Mouse (Mus musculus) hindbrain, embryonic 16.5 days (tissue): ENCODE results near the gene Lgr6. TPM values are rescaled to one million over a fixed set of nuclear protein-coding genes. Genes with fewer than 3 reads are reported as not detected.

ENCODE experiments used
- ATAC-seq: fragments of 200-750 bp; cut with Nextera tagmentation; 2 replicates; pipeline ENCODE4 v1.8.0; 2017; ENCODE audit warnings: moderate TSS enrichment, moderate library complexity
- H3K27ac ChIP-seq: fragments of 300-500 bp; sonication (generic); 2 replicates; pipeline ENCODE4 v1.5.1; 2014; ENCODE audit warnings: low read depth, mild to moderate bottlenecking, control low read depth, low read length, moderate library complexity
- H3K27me3 ChIP-seq: fragments of 300-500 bp; sonication (generic); replicated peaks from 2 replicates; pipeline ENCODE4 v1.6.1; 2014; ENCODE audit warnings: low read length; ENCODE audit not compliant: control insufficient read depth, insufficient read depth
- H3K36me3 ChIP-seq: fragments of 300-500 bp; sonication (generic); 2 replicates; pipeline ENCODE4 v1.6.1; 2014; ENCODE audit warnings: mild to moderate bottlenecking, low read length, moderate library complexity, mixed read lengths; ENCODE audit not compliant: control insufficient read depth, insufficient read depth
- H3K4me1 ChIP-seq: fragments of 300-500 bp; sonication (generic); 2 replicates; pipeline ENCODE4 v1.6.1; 2014; ENCODE audit warnings: low read depth, low read length; ENCODE audit not compliant: control insufficient read depth, insufficient read depth
- H3K4me2 ChIP-seq: fragments of 300-500 bp; sonication (generic); 2 replicates; pipeline ENCODE4 v1.6.1; 2014; ENCODE audit warnings: mild to moderate bottlenecking, low read length, control low read depth, moderate library complexity
- H3K4me3 ChIP-seq: fragments of 300-500 bp; sonication (generic); 2 replicates; pipeline ENCODE4 v1.5.1; 2014; ENCODE audit warnings: mild to moderate bottlenecking, low read length, control low read depth, moderate library complexity
- H3K9ac ChIP-seq: fragments of 300-500 bp; sonication (generic); 2 replicates; pipeline ENCODE4 v1.6.1; 2014; ENCODE audit warnings: low read depth, mild to moderate bottlenecking, control low read depth, low read length, moderate library complexity
- H3K9me3 ChIP-seq: fragments of 300-500 bp; sonication (generic); 2 replicates; pipeline ENCODE4 v1.6.1; 2014; ENCODE audit warnings: mild to moderate bottlenecking, low read length, moderate library complexity; ENCODE audit not compliant: control insufficient read depth
- WGBS: fragments of 180-500 bp; shearing (Covaris S2); extraction: QIAGEN DNeasy Blood & Tissue Kit; methylation state at CpG from one replicate; pipeline ENCODE4 v1.1.7; 2014; 5-methylcytosine and 5-hydroxymethylcytosine counted together
- polyA plus RNA-seq: library from polyadenylated mRNA; unstranded; fragments of >200 nt; fragmentation: Nextera tagmentation; extraction: Ambion mirVana; gene quantifications from 2 replicates; pipeline ENCODE4 v1.2.1, GENCODE M21; 2015

The Lgr6 gene
- polyA plus RNA-seq, 1 experiment from 2014 or later = 1.7 TPM

DNA sequence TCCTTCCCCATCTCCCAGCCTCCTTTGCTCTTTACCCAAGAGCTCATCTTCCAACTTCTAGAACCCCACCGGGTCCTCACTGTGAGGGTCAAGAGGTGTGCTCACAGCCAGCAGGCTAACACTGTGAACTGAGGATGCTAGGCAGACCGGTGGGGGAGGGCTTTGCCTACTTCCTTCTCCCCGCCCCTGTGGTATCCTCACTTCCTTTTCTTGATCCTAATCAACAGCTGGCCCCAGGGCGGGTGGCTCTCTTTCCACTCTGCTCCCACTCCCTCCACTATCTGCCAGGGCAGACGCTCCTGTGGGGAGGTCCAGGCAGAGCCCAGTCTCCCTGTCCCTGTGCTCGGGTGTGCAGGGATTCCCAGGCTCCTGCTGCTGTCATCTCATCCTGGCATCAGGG lies 26.0 kb upstream of the Lgr6 start:
- WGBS = 45% methylated on average over 6 of the region's 6 CpGs

DNA sequence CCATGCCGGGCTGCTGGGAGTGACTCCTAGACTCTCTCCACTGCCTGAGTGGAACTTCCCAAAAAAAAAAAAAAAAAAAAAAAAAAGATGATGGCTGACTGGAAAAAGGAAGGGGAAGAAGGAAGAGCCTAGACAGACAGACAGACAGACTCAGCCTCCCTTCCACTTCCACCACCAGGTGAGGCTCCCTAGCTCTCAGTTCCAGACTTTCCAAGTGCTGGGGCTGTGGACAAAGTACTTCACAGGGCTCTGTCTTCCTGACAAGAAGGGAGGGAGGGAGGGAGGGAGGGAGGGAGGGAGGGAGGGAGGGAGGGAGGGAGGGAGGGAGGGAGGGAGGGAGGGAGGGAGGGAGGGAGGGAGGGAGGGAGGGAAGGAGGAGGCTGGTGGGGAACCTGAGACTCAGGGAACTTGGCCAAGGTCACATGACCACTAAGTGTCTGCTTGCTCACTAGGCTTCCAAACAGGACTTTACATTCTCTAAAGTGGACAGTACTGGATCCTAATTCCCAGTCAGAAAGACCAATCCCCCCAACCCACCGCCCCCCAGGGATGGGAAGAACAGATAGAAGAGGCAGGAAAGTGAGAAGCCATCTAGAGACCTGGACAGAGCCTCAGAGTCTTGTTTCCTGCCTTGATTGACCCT lies 25.4 kb upstream of the Lgr6 start:
- H3K27ac ChIP-seq = no peak overlapping the region
- H3K27me3 ChIP-seq = 0 out of 2 replicates have a peak, but pooled peaks cover 2% of the 10 kb centered on the region
- peaks cover 2% of the 10 kb centered on the region; the same call in 1 of the 2 replicates for H3K4me1 ChIP-seq
- no peaks in the 10 kb centered on the region for H3K36me3 ChIP-seq
- no peak for ATAC-seq
- no peak overlapping the region for H3K4me3 ChIP-seq
- H3K9ac ChIP-seq = no peak overlapping the region
- no peak overlapping the region for H3K4me2 ChIP-seq
- H3K9me3 ChIP-seq = no peaks in the 10 kb centered on the region
- 53% methylated on average over 2 of the region's 2 CpGs for WGBS

More for the DNA sequence above, 26.0 kb upstream of the Lgr6 start:
- no peak for ATAC-seq
- Histone ChIP-seq H3K9ac (no peak overlapping the region), H3K4me2 (no peak overlapping the region), H3K27me3 (0 out of 2 replicates have a peak, but pooled peaks cover 2% of the 10 kb centered on the region), H3K27ac (no peak overlapping the region), H3K9me3 (no peaks in the 10 kb centered on the region), H3K4me3 (no peak overlapping the region), H3K36me3 (no peaks in the 10 kb centered on the region), H3K4me1 (peaks cover 2% of the 10 kb centered on the region; the same call in 1 of the 2 replicates)

DNA sequence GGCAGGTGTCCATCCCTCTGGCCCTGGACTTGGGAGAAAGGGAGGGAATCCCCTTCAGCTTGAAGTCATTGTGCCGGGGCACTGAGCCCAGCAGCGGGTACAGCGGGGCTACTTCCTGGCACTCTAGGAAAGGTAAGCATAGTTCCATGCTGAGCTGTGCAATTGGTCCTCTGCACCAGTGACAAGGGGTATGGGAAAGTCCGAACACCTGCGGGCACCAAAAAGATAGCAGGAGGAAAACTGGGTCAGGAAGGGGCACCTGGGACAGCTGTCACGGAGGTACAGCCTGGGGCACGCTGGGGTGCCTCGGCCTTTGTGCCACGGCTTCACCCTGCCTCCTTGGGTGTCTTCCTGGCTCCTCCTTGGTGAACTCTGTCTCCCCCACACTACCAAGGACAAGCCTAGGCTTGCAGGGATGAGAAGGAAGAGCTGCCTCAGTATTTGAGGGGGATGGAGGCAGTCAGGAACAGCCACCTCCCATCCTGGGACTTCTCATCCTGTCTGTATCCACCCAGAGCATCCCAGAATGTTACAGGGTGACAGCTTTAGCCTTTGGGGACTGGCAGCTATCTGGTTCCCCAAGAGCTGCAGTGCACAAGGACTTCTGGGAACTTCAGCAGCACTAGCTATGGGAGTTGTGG lies 24.6 kb upstream of the Lgr6 start:
- H3K4me2 ChIP-seq = no peak overlapping the region
- WGBS = 65% methylated on average over 9 of the region's 9 CpGs
- peaks cover 2% of the 10 kb centered on the region; the same call in 1 of the 2 replicates for H3K4me1 ChIP-seq
- H3K9ac ChIP-seq = no peak overlapping the region; the same call in 1 of the 2 replicates
- H3K27me3 ChIP-seq = 0 out of 2 replicates have a peak, but pooled peaks cover 2% of the 10 kb centered on the region
- H3K27ac ChIP-seq = no peak overlapping the region
- no peak for ATAC-seq
- H3K36me3 ChIP-seq = no peaks in the 10 kb centered on the region
- H3K4me3 ChIP-seq = no peak overlapping the region
- H3K9me3 ChIP-seq = no peaks in the 10 kb centered on the region

DNA sequence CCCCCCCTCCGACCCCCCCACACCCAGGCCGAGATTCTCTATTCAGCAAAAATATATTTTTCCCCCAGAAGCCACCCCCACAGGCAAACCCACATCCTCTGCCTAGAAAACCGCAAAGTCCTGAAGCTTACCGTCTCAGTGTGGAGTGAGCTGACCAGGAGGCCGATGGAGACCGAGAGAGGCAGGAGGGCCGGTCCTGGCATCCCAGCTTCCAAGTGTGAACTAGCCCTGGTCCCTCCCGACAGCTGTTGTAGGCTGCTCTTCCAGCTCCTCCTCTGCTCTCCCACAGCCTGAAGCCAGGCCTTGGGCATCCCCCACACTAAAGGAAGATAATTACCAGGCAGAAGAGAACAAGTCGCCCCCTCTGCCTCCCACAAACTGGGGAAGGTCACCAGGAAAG lies 23.9 kb upstream of the Lgr6 start:
- H3K4me1 ChIP-seq = peaks cover 2% of the 10 kb centered on the region; the same call in 1 of the 2 replicates
- 26% methylated on average over 9 of the region's 9 CpGs for WGBS
- no peaks in the 10 kb centered on the region for H3K9me3 ChIP-seq
- no peak overlapping the region for H3K4me2 ChIP-seq
- no peaks in the 10 kb centered on the region for H3K36me3 ChIP-seq
- no peak overlapping the region for H3K27ac ChIP-seq
- peaks cover 2% of the 10 kb centered on the region; the same call in 1 of the 2 replicates for H3K27me3 ChIP-seq
- no peak overlapping the region for H3K4me3 ChIP-seq
- H3K9ac ChIP-seq = no peak overlapping the region
- no peak for ATAC-seq

DNA sequence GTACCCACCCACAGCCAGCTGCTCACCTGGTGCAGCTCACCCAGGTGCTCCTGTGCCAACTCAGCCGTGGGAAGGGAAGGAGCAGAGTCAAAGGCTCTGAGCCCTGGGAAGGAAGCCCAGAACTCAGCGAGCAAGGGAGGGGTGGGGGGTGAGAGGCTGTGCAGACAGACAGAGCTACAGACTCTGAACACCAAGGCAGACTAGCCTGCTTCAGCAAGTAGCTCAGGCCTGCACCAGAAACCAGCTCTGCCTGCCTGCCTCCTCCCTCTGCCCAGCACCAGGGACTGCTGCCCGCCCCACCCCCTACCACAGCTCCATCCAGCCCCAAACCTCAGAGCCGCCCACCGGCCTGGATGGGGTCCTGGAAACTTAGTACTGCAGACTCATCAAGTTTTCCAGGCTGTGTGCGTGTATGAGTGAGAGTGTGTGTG lies 22.9 kb upstream of the Lgr6 start:
- Histone ChIP-seq H3K36me3 (no peaks in the 10 kb centered on the region), H3K27me3 (peaks cover 2% of the 10 kb centered on the region; the same call in 1 of the 2 replicates), H3K27ac (no peak overlapping the region), H3K9ac (no peak overlapping the region), H3K4me3 (no peak overlapping the region), H3K4me2 (no peak overlapping the region), H3K9me3 (no peaks in the 10 kb centered on the region), H3K4me1 (peaks cover 2% of the 10 kb centered on the region; the same call in 1 of the 2 replicates)
- WGBS = 37% methylated on average over 6 of the region's 6 CpGs
- ATAC-seq = no peak; the same call in 1 of the 2 replicates

DNA sequence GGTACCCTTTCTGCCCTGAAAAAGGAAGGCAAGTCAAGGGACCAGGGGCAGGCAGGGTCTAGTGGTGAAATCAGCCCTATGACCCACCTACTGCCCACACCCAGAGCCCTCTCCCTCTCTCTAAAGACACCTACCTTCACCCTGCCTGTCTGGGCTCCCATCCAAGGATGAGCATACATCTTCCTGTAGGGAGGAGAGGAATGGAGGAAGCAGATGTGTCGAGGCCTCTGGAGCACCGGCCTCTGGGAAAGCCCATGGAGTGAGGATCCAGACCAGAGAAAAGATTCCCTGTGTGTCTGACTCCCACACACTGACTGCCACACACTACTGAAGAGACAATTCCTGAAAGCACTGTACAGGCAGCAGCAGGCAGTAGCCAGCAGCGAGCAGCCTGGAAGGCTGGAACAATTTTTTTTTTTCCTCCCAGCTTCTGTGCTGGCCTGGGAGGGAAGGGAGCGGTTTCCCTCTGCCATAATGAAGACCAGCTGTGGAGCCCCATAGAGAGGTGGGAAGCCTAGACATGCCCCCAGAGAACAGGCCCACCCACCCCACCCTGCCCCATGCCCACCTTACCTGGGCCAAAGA lies 21.5 kb upstream of the Lgr6 start:
- peaks cover 2% of the 10 kb centered on the region; the same call in 1 of the 2 replicates for H3K27me3 ChIP-seq
- ATAC-seq = no peak
- no peak overlapping the region for H3K9ac ChIP-seq
- no peaks in the 10 kb centered on the region for H3K36me3 ChIP-seq
- peaks cover 2% of the 10 kb centered on the region; the same call in 1 of the 2 replicates for H3K4me1 ChIP-seq
- no peaks in the 10 kb centered on the region for H3K9me3 ChIP-seq
- H3K27ac ChIP-seq = no peak overlapping the region
- 48% methylated on average over 4 of the region's 4 CpGs for WGBS
- no peak overlapping the region for H3K4me3 ChIP-seq
- H3K4me2 ChIP-seq = no peak overlapping the region

DNA sequence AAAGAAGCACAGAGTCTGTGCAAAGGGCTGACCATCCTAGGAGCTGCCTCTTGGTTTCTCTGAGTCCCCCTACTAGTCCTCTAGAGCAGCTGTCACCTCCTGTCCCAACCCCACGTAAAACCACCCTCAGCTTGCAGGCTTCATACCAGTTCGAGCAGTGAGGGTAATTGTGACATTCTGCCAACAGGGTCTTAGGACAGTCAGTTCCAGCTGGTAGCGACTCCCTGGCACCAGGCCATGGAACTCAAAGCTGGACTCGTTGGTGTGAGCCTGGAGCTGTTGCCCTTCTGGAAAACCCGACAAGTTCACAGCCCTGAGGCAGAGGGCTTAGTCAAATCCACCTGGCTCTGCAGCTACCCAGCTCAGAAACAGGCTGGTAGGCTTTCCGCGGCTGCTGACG lies 20.9 kb upstream of the Lgr6 start:
- no peaks in the 10 kb centered on the region for H3K9me3 ChIP-seq
- peaks cover 2% of the 10 kb centered on the region; the same call in 1 of the 2 replicates for H3K4me1 ChIP-seq
- H3K9ac ChIP-seq = no peak overlapping the region
- H3K4me3 ChIP-seq = no peak overlapping the region
- H3K27me3 ChIP-seq = peaks cover 2% of the 10 kb centered on the region; the same call in 1 of the 2 replicates
- WGBS = 51% methylated on average over 8 of the region's 8 CpGs
- H3K4me2 ChIP-seq = no peak overlapping the region
- ATAC-seq = peak; percentile 38; the same call in 1 of the 2 replicates
- H3K36me3 ChIP-seq = no peaks in the 10 kb centered on the region
- no peak overlapping the region for H3K27ac ChIP-seq

DNA sequence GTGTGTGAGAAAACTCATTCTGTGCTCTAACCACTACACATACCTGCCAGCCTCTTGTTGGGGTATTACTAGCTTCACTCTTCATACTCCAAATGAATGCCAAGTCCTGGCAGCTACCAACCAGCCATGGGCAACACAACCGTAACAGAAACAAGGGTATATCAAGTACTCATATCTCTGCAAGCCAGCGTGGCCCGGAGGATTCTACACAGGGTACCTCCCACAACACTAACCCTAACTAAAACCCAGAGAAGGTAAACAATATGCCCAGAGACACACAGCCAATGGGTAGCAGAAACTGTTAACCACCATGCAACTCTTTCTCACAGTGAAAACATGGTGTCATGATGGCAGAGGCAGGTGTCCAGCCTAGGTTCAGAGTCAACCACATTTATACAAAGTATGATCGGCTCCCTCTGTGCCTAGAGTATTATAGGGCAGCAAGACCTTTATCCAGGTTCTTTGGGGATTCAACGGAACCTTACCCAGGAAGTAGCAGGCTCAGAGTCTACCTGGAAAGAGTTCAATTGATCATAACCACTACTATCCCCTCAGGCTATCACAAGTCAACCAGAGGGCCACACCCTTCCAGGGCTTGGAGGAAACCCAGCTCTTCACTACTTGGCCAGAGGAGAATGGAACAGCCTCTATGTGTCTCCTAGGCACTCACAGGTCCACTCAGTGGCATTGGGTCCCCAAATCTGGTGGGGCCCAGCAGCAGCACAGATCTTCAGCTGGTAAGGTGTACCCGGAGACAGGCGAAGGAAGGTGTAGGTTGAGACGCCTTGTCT lies 19.7 kb upstream of the Lgr6 start:
- Histone ChIP-seq H3K9ac (no peak overlapping the region), H3K9me3 (no peaks in the 10 kb centered on the region), H3K36me3 (no peaks in the 10 kb centered on the region), H3K4me1 (peaks cover 2% of the 10 kb centered on the region; the same call in 1 of the 2 replicates), H3K4me2 (no peak overlapping the region), H3K27ac (no peak overlapping the region), H3K4me3 (no peak overlapping the region), H3K27me3 (peaks cover 2% of the 10 kb centered on the region; the same call in 1 of the 2 replicates)
- WGBS = 96% methylated on average over 8 of the region's 8 CpGs
- ATAC-seq = no peak
